Mouse (Mus musculus): ENCODE measurements around the gene Atg9a.

Gene Atg9a

DNA sequence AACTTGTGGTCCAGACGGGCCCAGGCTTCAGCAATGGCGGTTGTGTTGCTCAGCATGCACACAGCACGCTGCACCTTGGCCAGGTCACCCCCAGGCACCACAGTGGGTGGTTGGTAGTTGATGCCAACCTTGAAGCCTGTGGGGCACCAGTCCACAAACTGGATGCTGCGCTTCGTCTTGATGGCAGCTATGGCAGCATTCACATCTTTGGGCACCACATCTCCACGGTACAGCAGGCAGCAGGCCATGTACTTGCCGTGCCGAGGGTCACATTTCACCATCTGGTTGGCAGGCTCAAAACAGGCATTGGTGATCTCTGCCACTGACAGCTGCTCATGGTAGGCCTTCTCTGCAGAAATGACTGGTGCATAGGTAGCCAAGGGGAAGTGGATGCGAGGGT lies 23.8 kb upstream of the Atg9a start:
- in situ Hi-C loops (cut with MboI): no loop called here

DNA sequence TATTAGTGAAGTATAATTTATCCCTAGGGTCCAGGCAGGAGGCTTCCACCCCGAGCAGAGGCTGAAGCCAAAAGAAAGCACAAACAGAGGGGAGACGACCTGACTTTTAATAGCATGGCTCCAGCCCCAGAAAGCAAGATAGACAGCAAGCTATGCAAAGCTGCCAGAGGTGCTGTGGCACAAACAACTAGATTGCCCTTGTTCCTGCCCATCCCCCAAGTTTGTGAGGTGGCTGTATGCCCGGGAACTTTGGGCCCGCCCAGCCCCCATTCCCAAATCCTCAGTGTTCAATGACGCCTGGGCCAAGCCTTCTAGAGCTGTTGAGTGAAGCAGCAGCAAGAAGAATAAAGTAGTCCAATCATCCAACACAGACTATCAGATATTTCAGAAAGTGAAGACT lies 22.9 kb upstream of the Atg9a start:
- in situ Hi-C loops (cut with MboI): no loop called here

DNA sequence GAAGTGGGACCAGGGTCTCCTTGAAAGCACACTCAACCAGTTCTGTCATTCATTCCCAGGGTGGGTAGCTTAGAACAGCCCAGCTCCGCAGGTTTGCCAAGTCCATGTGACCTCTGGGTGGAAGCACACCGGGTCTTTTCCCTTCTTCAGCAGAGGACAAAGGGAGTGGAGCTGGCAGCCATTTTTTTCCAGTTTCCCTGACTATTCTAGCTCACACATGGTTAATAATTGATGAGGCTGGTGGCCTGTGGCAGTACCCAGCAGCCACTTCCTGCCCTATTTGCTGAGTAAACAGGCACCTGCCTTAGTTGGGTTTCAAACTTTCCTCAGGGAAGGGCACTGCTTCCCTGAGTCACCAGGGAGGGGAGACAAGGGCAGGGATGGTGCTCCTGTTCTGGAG lies 22.4 kb upstream of the Atg9a start:
- in situ Hi-C loops (cut with MboI): no loop called here

DNA sequence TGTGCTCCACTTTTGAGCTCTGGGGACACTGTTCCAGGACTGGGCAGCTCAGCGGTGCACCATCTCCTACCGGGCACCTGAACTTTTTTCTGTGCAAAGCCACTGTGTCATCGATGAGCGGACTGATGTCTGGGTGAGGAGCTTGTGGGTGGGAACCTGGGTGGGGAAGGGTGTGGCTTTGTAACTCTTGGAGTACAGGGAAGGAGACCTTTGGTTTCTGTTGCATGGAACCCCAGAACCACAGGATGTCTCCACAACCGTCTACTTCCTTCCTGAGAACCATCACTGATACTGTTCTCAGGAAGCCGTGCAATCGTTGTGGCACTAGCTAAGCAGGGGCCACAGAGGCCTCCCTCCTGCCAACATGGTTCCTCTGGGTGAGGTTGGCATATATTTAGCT lies 21.1 kb upstream of the Atg9a start:
- in situ Hi-C loops (cut with MboI): no loop called here

DNA sequence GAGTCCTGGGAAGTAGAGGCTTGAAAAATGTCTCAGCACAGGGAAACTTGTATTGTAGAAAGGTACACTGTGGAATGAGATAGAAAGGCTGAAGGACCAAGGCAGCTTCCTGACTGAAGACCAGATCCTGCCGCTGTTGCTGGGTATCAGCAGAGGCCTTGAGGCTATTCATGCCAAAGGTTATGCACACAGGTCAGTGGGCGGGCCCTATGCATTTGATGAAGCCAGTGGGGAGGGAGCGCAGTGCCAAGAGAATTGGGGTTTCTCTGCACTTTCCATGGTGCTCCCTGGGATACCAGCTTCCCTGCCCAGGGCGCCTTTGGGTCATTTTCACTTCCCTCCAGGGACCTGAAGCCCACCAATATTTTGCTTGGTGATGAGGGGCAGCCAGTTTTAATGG lies 20.5 kb upstream of the Atg9a start:
- in situ Hi-C loops (cut with MboI): no loop called here

DNA sequence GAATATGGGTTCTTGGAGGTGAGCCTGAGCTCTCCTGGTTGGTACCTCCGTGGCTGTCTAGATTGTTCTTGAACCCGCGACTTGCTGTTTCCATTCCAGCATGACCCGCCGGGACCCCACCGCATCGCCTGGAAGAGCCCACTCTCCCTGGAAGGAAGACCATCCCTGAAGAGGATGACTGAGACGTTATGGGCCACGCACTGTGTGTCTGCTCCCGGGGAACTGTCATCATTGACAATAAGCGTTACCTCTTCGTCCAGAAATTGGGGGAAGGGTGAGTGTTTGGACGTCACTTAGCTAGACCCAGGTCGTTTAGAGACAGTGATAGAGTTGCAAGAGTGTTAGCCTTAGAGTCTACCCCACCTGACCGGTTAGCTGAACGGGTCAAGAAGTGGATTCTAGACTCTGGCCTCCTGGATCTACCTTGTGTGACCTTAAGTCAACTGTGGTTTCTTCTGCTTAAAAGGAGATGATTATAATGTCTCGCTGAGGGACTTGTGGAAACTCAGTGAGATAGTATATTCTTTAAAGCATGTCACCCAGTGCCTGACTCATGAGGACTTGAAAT lies 19.2 kb upstream of the Atg9a start:
- in situ Hi-C loops (cut with MboI): no loop called here

DNA sequence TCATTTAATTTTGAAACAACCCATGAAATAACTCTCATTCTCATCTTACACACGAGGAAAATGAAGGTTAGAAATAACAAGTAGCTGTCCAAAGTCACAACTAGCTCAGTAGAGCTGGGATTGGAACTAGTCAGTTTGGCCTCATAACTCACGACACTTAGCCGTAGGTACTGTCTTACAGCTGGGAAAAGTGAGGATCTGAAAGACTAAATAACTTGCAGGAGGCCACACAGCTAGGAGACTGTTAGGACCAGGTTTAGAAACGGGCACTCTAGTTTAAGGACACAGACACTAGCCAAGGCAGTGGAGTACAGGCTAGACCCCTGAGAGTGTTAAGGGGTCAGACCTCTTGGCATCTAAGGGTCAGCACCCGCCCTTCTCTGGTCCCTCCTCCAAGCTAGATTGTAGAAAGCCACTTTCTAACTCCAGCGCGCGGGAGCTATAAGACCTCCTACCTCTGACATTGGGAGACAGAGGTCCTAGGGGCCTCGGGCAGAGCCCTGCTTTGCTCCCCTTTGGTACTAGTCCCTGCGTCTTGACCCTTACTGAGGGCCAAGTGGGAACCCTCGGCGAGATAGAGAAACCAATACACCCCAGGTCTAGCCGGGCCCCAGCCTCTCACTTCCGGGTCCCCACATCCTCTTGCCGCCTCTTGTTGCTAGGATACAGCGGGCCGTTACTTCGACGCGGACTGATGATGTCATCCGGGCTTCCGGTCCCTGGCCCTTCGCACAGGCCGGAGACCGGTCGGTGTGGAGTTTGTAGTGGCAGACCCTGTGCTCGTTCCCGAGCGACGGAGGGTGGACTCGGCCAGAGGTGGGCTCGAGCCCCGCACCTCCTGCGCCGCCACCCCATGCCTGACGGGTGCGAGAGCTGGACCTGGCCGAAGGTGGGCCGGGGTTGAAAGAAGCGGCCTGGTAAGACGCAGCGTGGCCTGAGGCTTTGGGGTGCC lies 18.4 kb upstream of the Atg9a start, which contains the start of the genes Glb1l and Stk16:
Gene Glb1l (minus strand): TSS at position 678 of the 952 bp plus-strand sequence.
Gene Stk16 (plus strand): TSS at position 703 of the 952 bp plus-strand sequence.
- in situ Hi-C loops (cut with MboI): no loop called here

DNA sequence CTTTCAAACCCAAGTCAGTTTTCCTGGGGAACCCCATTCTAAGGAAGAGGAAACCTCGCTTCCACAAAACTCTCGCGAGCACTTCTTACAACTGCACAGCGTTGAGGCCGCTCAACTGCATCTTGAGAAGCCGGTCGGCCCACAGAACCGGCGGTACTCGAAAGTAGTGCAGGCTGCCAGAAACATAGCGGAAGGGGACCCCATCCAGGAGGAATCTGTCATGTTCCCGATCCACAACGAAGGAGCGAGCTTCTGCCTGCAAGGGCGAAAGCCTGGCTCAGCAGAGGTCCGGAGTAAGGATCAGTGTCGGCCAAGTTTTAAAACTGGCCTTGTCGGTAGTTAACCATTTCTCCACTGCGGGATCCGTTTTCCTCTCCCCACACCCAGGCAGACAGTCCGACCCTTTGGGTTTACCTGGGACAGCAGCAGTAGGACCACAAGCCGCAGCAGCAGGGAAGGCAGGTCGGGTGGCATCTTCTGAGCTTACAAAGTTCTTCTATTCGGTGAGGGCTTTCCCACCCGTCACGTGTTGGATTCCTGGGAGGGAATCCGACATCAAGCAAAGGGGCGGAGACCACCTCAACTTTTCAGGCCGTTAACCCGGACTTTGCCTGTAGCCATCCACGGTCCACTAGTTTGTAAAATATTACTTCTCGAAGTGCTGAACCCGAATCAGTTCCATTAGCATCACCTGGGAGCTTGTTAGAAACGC lies 17.1 kb upstream of the Atg9a start:
- in situ Hi-C loops (cut with MboI): no loop called here

DNA sequence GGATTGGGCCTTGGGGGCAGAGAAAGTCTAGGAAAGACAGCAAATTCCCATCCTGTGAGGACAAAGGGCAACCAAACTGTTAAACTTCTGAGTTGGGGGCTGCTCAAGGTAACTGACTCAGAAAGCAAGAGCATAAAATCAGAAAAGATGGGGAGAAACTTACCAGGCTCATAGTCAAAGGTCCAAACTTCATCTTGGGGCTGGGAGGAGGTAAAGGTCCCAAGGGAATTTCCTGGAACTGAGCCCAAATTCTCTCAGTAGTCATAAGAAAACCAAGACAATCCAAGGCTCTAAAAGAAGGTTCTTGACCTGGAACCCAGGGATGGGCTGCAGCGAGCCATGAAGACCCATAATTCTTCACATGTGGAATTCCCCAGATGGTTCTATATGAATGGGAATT lies 9.2 kb upstream of the Atg9a start:
- in situ Hi-C loops (cut with MboI): no loop called here

DNA sequence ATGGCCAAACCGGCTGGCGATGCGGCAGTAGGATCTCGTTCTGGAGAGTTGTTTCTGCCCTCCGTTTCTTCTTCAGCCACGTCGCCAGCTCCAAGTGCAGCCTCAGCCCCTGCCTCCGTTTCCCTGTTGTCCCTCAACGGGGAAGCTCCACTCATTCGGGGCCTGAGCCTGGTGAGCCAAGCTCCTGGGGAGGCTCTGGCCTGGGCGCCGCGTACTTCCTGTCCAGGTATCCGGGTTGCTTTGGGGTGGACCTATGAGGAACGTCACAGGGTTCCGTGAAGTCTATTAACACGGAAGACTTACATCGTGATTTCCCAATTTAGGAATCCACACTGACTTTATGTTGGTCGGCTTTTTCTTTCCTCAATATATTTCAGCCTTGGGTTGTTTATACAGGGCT lies 456 bp upstream of the Atg9a start:
- in situ Hi-C loops (cut with MboI): no loop called here

DNA sequence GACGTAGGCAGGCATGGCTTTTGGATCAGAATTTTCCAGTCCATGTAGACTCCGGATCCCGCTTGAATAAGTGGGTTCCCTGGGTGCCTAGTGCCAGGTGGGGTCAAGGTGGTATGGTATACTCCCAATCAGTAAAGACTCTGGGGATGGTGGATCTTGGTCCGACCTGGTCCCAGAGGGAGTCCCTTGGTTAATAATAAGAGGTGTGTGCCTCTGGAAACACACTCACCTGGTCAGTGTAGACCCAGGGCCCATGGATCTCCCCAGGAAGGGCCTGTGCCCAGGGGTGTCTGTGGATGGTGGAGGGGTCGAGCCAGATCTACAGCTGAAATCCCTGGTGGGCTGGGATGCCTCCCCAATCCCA lies 756 bp downstream of the Atg9a start:
- in situ Hi-C loops (cut with MboI): no loop called here

DNA sequence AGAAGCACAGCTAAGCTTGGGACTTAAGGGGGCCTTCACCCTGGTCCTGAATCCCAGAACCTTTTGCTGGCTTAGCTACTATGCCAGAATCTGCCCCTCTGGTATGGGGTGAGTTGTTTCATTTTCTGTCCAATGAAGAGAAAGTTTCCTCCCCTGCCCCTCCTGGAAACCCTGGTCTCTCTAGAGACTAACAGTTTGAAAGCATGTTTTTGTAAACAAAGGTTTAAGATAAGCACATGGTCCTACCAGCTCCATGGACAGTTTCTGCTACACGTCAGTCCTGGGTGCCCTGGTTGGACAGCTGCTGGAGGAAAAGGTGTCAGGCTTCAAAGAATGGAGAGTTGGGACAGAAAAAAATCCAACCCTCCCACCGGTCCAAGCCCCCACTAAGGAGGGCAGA lies 1.4 kb downstream of the Atg9a start:
- in situ Hi-C loops (cut with MboI): no loop called here

DNA sequence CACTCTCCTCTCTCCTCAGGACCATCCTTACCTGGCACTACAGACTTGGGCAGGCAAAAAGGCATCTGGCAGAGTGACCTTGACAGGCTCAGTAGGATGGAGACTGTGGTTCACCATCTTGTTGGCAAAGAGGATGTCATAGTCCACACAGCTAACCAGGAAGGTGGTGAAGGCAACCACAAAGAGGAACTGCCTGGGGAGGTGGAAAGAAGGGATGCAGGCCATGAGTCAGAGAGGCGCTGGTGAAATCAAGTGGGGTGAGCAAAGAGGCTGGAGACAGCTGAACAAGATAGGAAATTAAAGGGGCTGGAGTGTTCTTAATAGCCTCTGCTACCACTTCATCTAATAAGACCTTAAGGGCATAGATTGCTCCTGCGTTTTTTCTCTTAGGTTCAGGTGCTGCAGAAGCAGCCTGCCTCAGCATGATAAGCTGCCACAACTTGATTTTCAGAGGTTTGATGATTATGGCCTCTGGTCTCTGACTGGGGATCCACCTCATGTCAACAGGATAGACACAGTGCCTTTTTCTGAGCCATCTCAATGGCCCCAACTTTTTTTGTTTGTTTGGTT lies 4.0 kb downstream of the Atg9a start:
- in situ Hi-C loops (cut with MboI): no loop called here

DNA sequence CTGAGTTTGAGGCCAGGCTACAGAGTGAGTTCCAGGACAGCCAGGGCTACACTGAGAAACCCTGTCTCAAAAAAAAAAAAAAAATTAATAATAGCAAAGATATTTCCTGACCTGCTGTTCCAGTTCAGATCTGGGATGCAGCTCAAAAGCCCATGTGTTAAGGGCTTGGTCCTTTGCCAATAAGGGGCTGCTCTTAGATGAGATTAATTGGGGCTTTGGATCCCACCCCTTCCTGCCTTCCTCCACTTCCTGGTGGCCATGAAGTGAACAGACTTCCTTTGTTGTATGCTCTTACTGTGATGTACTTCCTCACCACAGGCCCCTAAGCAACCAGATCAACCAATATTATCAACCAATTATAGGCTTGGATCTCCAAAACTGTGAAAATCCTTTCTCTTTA lies 4.9 kb downstream of the Atg9a start:
- in situ Hi-C loops (cut with MboI): no loop called here

DNA sequence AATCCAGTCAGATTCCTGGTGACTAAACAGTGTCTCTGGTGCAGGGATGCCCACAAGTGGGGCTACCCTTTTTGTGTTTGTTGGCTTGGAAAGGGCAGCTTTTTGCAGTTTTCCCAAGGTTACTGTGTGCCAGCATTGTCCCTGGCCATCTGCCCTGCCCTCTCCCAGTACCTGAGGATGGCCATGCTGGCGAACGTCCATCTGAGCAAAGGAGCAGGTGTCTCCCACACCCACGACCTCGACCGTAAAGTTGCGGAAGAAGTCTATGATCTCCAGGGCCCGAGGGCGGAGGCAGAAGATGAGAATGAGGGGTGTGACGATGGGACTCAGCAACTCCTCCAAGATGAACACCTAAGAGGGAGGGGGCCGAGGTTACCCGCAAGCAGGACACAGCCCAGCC lies 6.5 kb downstream of the Atg9a start:
- in situ Hi-C loops (cut with MboI): no loop called here

DNA sequence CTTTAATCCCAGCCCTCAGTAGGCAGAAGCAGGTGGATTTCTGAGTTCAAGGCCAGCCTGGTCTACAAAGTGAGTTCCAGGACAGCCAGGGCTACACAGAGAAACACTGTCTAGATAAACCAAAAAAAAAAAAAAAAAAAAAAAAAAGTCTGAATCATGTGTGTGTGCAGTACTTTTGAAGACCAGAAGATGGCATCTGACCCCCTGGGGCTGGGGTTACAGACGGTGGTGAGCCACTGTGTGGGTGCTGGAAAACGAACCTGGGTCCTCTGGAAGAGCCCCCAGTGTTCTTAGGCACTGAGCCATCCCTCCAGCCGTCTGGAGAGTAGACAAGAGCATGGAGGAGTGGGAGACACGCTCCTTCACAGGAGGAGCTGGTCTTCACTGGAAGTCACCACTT lies 9.8 kb downstream of the Atg9a start:
- in situ Hi-C loops (cut with MboI): no loop called here

DNA sequence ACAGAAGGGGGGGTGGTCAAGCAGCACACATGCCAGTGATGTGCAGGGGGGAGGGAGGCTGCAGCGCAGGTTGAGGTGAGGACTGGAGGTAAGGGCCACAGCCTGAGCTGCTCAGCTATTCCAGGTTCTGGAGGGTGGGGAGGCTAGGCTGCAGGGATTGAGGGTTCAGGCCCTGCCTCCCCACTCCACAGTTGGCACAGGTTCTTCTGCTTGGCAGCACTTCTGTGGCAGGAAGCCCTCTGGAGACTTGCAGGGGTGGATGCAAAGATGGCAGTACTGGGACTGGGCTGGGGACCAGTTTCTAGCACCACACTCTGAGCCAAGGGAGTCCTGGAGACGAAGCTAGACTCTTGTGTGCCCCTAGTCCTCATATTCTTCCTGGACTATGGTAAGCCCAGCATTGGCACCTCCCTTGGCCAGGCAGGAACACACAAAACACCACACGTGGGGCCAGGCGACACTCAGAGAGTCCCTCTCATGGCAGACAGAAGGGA lies 10.6 kb downstream of the Atg9a start:
- in situ Hi-C loops (cut with MboI): no loop called here

DNA sequence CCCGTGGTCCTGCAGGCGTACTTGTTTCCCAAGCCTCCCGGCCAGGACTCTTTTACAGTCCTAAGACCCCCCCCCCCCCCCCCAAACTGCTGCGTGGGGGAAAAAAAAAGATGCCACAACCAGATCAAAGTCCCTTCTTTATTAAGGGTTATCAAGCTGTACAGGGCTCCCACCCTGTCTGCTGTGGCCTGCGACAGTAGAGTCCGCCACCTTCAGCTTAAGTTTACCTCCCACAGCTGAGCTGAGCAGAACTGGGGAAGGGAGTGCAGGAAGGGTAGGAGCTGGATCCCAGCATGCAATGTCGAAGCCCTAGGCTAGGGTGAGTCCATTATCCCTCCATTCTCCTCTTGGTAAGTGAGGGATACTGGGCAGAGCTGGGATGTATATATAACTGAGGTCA lies 11.3 kb downstream of the Atg9a start:
- in situ Hi-C loops (cut with MboI): no loop called here

DNA sequence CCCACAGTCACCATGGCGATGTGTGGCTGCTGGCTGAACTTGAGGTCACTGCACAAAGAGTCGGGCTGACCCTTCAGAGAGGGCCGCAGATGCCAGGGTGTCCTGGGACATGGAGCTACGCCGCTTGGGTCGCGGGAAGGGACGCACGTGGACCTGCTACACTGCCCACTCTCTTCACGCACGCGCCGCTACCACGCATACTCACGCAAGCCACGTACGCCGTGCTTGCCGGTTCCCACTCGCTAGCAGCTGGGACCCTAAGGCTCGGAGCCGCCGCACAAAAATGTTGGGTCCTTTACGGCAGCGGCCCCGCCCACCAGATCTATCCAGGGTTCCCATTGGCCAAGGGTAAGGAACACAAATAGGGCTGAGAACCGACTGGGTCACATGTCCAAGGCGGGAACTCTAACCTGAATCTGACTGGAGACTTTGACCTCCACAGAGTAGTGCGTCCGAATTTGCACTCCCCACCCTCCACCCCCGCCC lies 11.8 kb downstream of the Atg9a start, which contains the start of gene Abcb6:
Gene Abcb6 (minus strand): TSS at position 288 of the 486 bp plus-strand sequence.
- in situ Hi-C loops (cut with MboI): no loop called here

DNA sequence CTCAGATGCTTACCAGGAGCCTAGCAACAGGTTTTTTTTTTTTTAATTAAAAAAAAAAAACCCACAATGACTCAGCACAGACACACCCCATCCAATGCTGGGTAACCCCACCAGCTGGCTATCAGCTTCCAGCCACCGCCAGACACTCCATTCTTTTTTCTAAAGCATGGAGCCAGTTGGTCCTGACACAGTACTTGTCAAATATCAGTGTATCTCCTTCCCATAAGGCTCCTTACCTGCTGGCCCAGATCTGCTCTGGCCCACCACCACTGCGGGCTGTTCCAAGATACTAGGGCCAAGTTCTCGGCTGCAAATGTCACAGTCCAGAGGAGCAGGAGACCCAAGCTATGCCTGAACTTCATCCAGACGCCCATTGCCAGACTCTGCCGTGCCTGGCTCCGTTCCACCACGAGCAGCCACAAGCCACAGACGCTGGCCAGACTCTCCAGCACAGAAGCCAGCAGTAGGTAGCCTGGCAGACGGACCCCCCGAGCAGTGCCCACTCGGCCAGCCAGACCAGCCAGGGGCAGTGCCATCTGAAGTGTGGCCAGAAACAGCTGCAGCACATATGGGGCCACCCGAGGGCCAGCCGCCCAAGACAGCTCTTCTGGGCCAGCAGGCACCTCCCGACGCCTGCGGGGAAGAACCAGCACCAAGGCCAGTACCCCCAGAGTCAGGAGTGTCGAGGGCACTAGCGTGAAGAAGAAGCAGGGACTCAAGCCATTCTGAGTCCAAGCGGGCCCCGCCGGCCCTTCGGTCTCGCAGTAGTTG lies 12.5 kb downstream of the Atg9a start:
- in situ Hi-C loops (cut with MboI): no loop called here

Data from mature B cell (primary cell).